ENCODE assay signal across 8 mouse cellular contexts in genomic region chr13:113638914-113639313, GRCm38 (mm10). TPM values are rescaled to one million over a fixed set of nuclear protein-coding genes. Genes with fewer than 3 reads are reported as not detected.
A peak's percentile ranks its signal among the peaks of the same experiment; 100 is the strongest.
DNase-seq lines count a peak whose midpoint lies in the region; ATAC-seq and TF ChIP-seq lines count a peak whose summit lies in the region.

No protein-coding gene starts in this region.

- H3K27me3 ChIP-seq in intestine, postnatal 0 days (replicated peaks; ENCODE audit: control insufficient read depth, insufficient read depth, low read length) = no peaks in the 10 kb centered on the region
- no peaks in the 10 kb centered on the region for H3K27me3 ChIP-seq in intestine, embryonic 16.5 days (replicated peaks; ENCODE audit: control insufficient read depth, insufficient read depth, low read length)
- H3K27me3 ChIP-seq in hindbrain, embryonic 15.5 days = no peaks in the 10 kb centered on the region
- H3K27me3 ChIP-seq in stomach, postnatal 0 days (ENCODE audit: control insufficient read depth, insufficient read depth, low read length) = no peaks in the 10 kb centered on the region

- TF ChIP-seq EP300 in stomach, postnatal 0 days (optimal IDR thresholded peaks at IDR 0.05) = no peak

- peak; percentile 71 for TF ChIP-seq CTCF in intestine, postnatal 0 days (IDR thresholded peaks at IDR 0.05; ENCODE audit: low read depth)
- peak; percentile 76 for TF ChIP-seq CTCF in stomach, postnatal 0 days (IDR thresholded peaks at IDR 0.05; ENCODE audit: low read depth)

- H3K27ac ChIP-seq in intestine, postnatal 0 days (ENCODE audit: low read depth, low read length) = no peak overlapping the region
- no peak overlapping the region for H3K27ac ChIP-seq in intestine, embryonic 16.5 days (ENCODE audit: low read length)
- no peak overlapping the region for H3K27ac ChIP-seq in hindbrain, embryonic 15.5 days (replicated peaks)
- H3K27ac ChIP-seq in stomach, postnatal 0 days (replicated peaks) = no peak overlapping the region

- 31% methylated on average over 7 of the region's 7 CpGs for WGBS in intestine, postnatal 0 days
- 26% methylated on average over 7 of the region's 7 CpGs for WGBS in intestine, embryonic 16.5 days
- WGBS in hindbrain, embryonic 15.5 days = 29% methylated on average over 7 of the region's 7 CpGs
- WGBS in stomach, postnatal 0 days = 29% methylated on average over 7 of the region's 7 CpGs

- ATAC-seq in intestine, postnatal 0 days = no peak
- no peak for ATAC-seq in intestine, embryonic 16.5 days
- no peak for ATAC-seq in hindbrain, embryonic 15.5 days (ENCODE audit: low FRiP score, low read depth)
- no peak for ATAC-seq in stomach, postnatal 0 days (ENCODE audit: low FRiP score, low TSS enrichment)
- ATAC-seq in erythroblast, adult 5-6 weeks (replicated peaks; ENCODE audit: low FRiP score, poor library complexity, severe bottlenecking) = no peak

- no peaks in the 10 kb centered on the region for H3K9me3 ChIP-seq in intestine, postnatal 0 days (ENCODE audit: control insufficient read depth)
- no peaks in the 10 kb centered on the region for H3K9me3 ChIP-seq in intestine, embryonic 16.5 days (ENCODE audit: control insufficient read depth, low read length)
- no peaks in the 10 kb centered on the region for H3K9me3 ChIP-seq in hindbrain, embryonic 15.5 days
- H3K9me3 ChIP-seq in stomach, postnatal 0 days (ENCODE audit: control insufficient read depth, low read length) = no peaks in the 10 kb centered on the region

- H3K9ac ChIP-seq in intestine, postnatal 0 days (ENCODE audit: low read depth, low read length) = no peak overlapping the region
- no peak overlapping the region for H3K9ac ChIP-seq in intestine, embryonic 16.5 days (ENCODE audit: low read depth, low read length)
- no peak overlapping the region for H3K9ac ChIP-seq in hindbrain, embryonic 15.5 days
- no peak overlapping the region for H3K9ac ChIP-seq in stomach, postnatal 0 days (ENCODE audit: low read length)

- H3K4me1 ChIP-seq in intestine, postnatal 0 days (replicated peaks; ENCODE audit: control insufficient read depth, insufficient read depth, low read length) = no peaks in the 10 kb centered on the region
- H3K4me1 ChIP-seq in intestine, embryonic 16.5 days (ENCODE audit: control insufficient read depth, insufficient read depth, low read length) = no peaks in the 10 kb centered on the region
- peaks cover 6% of the 10 kb centered on the region; the same call in 1 of the 2 replicates for H3K4me1 ChIP-seq in hindbrain, embryonic 15.5 days (replicated peaks)
- no peaks in the 10 kb centered on the region for H3K4me1 ChIP-seq in stomach, postnatal 0 days (replicated peaks; ENCODE audit: control insufficient read depth, insufficient read depth)

- H3K36me3 ChIP-seq in intestine, postnatal 0 days (ENCODE audit: control insufficient read depth, insufficient read depth) = no peaks in the 10 kb centered on the region
- H3K36me3 ChIP-seq in intestine, embryonic 16.5 days (ENCODE audit: control insufficient read depth, insufficient read depth, low read length) = no peaks in the 10 kb centered on the region
- no peaks in the 10 kb centered on the region for H3K36me3 ChIP-seq in hindbrain, embryonic 15.5 days
- H3K36me3 ChIP-seq in stomach, postnatal 0 days (ENCODE audit: control insufficient read depth, insufficient read depth, low read length) = no peaks in the 10 kb centered on the region

- H3K4me3 ChIP-seq in intestine, postnatal 0 days (ENCODE audit: low read depth, low read length) = no peak overlapping the region
- H3K4me3 ChIP-seq in intestine, embryonic 16.5 days (ENCODE audit: low read length) = no peak overlapping the region
- no peak overlapping the region for H3K4me3 ChIP-seq in hindbrain, embryonic 15.5 days
- H3K4me3 ChIP-seq in stomach, postnatal 0 days (ENCODE audit: low read depth, low read length) = no peak overlapping the region

- peak; percentile 31 to 35 for DNase-seq in B cell, adult 2 months
- peak; percentile 46 for DNase-seq in R1 (ENCODE audit: low read depth, low spot score)
- DNase-seq in stomach, postnatal 0 days (ENCODE audit: low spot score) = no peak
- no peak for DNase-seq in right cerebral cortex, postnatal 36 days (ENCODE audit: low spot score in 2 of 2)

- H3K4me2 ChIP-seq in intestine, postnatal 0 days (replicated peaks; ENCODE audit: low read depth) = no peak overlapping the region
- no peak overlapping the region for H3K4me2 ChIP-seq in intestine, embryonic 16.5 days (ENCODE audit: low read depth, low read length)
- 0 out of 2 replicates have a peak overlapping the region, but pooled peaks have one; percentile 10 for H3K4me2 ChIP-seq in hindbrain, embryonic 15.5 days
- H3K4me2 ChIP-seq in stomach, postnatal 0 days (replicated peaks; ENCODE audit: low read depth) = no peak overlapping the region

RNA-seq across cellular contexts. Expression of gene Snx18, which starts 20.6 kb away (rescaled TPM):
- 13.2 and 13.7 TPM in 2 replicates for polyA plus RNA-seq in intestine, postnatal 0 days (2015; fragmentation: Nextera tagmentation; extraction: Ambion mirVana)
- polyA plus RNA-seq in intestine, embryonic 16.5 days (2015; fragmentation: Nextera tagmentation; extraction: Ambion mirVana) = 10.1 and 11.7 TPM in 2 replicates
- polyA plus RNA-seq in hindbrain, embryonic 15.5 days (2015; fragmentation: Nextera tagmentation; extraction: Ambion mirVana) = 11.3 and 12.0 TPM in 2 replicates
- 15.6 and 18.0 TPM in 2 replicates for polyA plus RNA-seq in stomach, postnatal 0 days (2015; fragmentation: Nextera tagmentation; extraction: Ambion mirVana)
- 13.8 and 16.3 TPM in 2 replicates for total RNA-seq in erythroblast, adult 5-6 weeks (2015; ENCODE audit: low replicate concordance)
- 8.9 and 15.3 TPM in 2 replicates for total RNA-seq in erythroblast, adult 5-6 weeks (2017; ENCODE audit: low replicate concordance)

RNA-seq across cellular contexts. Expression of gene Hspb3, which starts 24.6 kb away (rescaled TPM):
- 0.25 TPM in 1 of 2 replicates, not detected in the other for polyA plus RNA-seq in intestine, postnatal 0 days (2015; fragmentation: Nextera tagmentation; extraction: Ambion mirVana)
- polyA plus RNA-seq in intestine, embryonic 16.5 days (2015; fragmentation: Nextera tagmentation; extraction: Ambion mirVana) = not detected in 2 replicates
- 0.19 and 0.21 TPM in 2 replicates for polyA plus RNA-seq in hindbrain, embryonic 15.5 days (2015; fragmentation: Nextera tagmentation; extraction: Ambion mirVana)
- 0.17 TPM in 1 of 2 replicates, not detected in the other for polyA plus RNA-seq in stomach, postnatal 0 days (2015; fragmentation: Nextera tagmentation; extraction: Ambion mirVana)
- not detected in 2 replicates for total RNA-seq in erythroblast, adult 5-6 weeks (2015; ENCODE audit: low replicate concordance)
- not detected in 2 replicates for total RNA-seq in erythroblast, adult 5-6 weeks (2017; ENCODE audit: low replicate concordance)

Comparison
In these comparisons a context has a peak if more than half of its experiments do, and no peak if none do; other contexts are left out.
1. DNase-seq: peak in B cell, adult 2 months (2 of 2) and R1 (single experiment); none in stomach, postnatal 0 days (single experiment) and right cerebral cortex, postnatal 36 days (0 of 2).